Mouse (Mus musculus): ENCODE measurements around the gene Bach2. TPM values are rescaled to one million over a fixed set of nuclear protein-coding genes. Genes with fewer than 3 reads are reported as not detected.
A peak's percentile ranks its signal among the peaks of the same experiment; 100 is the strongest.

The Bach2 gene
- polyA plus RNA-seq, 1 experiment from 2014 or later = 16.4 TPM

- DNase-seq (ENCODE audit: low spot score) (no peak), ATAC-seq (ENCODE audit: insufficient number of reproducible peaks, low FRiP score, low TSS enrichment, low read depth) (no peak)
- no peak overlapping the region for H3K4me3 ChIP-seq (ENCODE audit: low read depth, low read length)
- no peaks in the 10 kb centered on the region for H3K27me3 ChIP-seq (ENCODE audit: control insufficient read depth, insufficient read depth, low read length)
- H3K4me2 ChIP-seq (ENCODE audit: low read depth, severe bottlenecking) = no peak overlapping the region
- H3K36me3 ChIP-seq (ENCODE audit: control insufficient read depth, insufficient read depth, low read length) = no peaks in the 10 kb centered on the region
- H3K9me3 ChIP-seq (ENCODE audit: control insufficient read depth, low read length) = no peaks in the 10 kb centered on the region; the same call in 1 of the 2 replicates
- 67% methylated on average over 4 of the region's 4 CpGs for WGBS
- H3K4me1 ChIP-seq (ENCODE audit: control insufficient read depth, insufficient read depth, low read length) = no peaks in the 10 kb centered on the region
- H3K27ac ChIP-seq (replicated peaks; ENCODE audit: low read depth, low read length) = no peak overlapping the region
- H3K9ac ChIP-seq (ENCODE audit: low read length) = no peak overlapping the region
Measured at GRCm38 (mm10) chr4:32545548-32545947, 306.9 kb downstream of the Bach2 start.

DNA sequence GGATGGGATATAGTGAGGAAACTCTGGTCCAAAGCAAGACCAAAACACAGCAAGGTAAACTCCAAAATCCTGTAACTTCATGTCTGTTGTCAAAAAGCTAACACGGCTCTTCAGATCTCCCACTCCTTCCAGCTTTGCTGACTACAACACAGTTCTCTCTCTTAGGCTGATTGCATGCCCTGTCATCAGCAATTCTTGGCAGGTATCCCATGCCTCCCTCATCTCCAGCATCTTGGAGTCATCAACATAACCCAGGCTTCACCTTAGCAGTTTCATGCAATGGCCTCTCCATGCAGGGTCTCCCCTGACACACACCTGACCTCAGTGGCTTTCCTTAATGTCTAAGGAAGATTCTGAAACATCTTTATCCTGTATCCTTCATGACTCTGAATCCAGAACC, 310.5 kb downstream of the Bach2 start:
- Histone ChIP-seq H3K4me3 (ENCODE audit: low read depth, low read length) (no peak overlapping the region), H3K9me3 (ENCODE audit: control insufficient read depth, low read length) (no peaks in the 10 kb centered on the region), H3K9ac (ENCODE audit: low read length) (no peak overlapping the region), H3K27me3 (ENCODE audit: control insufficient read depth, insufficient read depth, low read length) (no peaks in the 10 kb centered on the region), H3K27ac (replicated peaks; ENCODE audit: low read depth, low read length) (no peak overlapping the region), H3K36me3 (ENCODE audit: control insufficient read depth, insufficient read depth, low read length) (no peaks in the 10 kb centered on the region), H3K4me1 (ENCODE audit: control insufficient read depth, insufficient read depth, low read length) (no peaks in the 10 kb centered on the region), H3K4me2 (ENCODE audit: low read depth, severe bottlenecking) (no peak overlapping the region)
- DNase-seq (ENCODE audit: low spot score) (no peak), ATAC-seq (ENCODE audit: insufficient number of reproducible peaks, low FRiP score, low TSS enrichment, low read depth) (no peak)
- 91% methylated on average over 1 of the region's 1 CpGs for WGBS

DNA sequence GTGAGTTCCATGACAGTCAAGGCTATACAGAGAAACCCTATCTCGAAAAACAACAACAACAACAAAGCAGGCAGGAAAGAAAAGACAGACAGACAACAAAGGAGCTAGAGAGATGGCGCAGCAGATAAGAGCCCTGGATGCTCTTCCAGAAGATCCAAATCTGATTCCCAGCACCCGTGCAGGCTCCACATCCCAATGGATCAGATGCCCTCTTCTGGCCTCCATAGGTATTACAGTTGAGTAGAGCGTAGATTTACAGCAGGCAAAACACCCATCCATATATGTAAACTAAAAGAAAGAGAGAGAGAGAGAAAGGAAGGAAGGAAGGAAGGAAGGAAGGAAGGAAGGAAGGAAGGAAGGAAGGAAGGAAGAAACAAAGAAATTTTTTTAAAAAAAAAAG, 312.7 kb downstream of the Bach2 start:
- 51% methylated on average over 4 of the region's 4 CpGs for WGBS
- Histone ChIP-seq H3K27ac (replicated peaks; ENCODE audit: low read depth, low read length) (no peak overlapping the region), H3K9me3 (ENCODE audit: control insufficient read depth, low read length) (no peaks in the 10 kb centered on the region), H3K4me1 (ENCODE audit: control insufficient read depth, insufficient read depth, low read length) (no peaks in the 10 kb centered on the region), H3K36me3 (ENCODE audit: control insufficient read depth, insufficient read depth, low read length) (no peaks in the 10 kb centered on the region), H3K4me3 (ENCODE audit: low read depth, low read length) (no peak overlapping the region), H3K9ac (ENCODE audit: low read length) (no peak overlapping the region), H3K27me3 (ENCODE audit: control insufficient read depth, insufficient read depth, low read length) (no peaks in the 10 kb centered on the region), H3K4me2 (ENCODE audit: low read depth, severe bottlenecking) (no peak overlapping the region)
- ATAC-seq (ENCODE audit: insufficient number of reproducible peaks, low FRiP score, low TSS enrichment, low read depth) (no peak), DNase-seq (ENCODE audit: low spot score) (peak; percentile 49)

- no peaks in the 10 kb centered on the region; the same call in 1 of the 2 replicates for H3K36me3 ChIP-seq (ENCODE audit: control insufficient read depth, insufficient read depth, low read length)
- no peak for DNase-seq (ENCODE audit: low spot score)
- no peak for ATAC-seq (ENCODE audit: insufficient number of reproducible peaks, low FRiP score, low TSS enrichment, low read depth)
- H3K4me3 ChIP-seq (ENCODE audit: low read depth, low read length) = no peak overlapping the region
- 92% methylated on average over 7 of the region's 7 CpGs for WGBS
- H3K9me3 ChIP-seq (ENCODE audit: control insufficient read depth, low read length) = no peaks in the 10 kb centered on the region
- H3K27ac ChIP-seq (replicated peaks; ENCODE audit: low read depth, low read length) = no peak overlapping the region
- H3K4me1 ChIP-seq (ENCODE audit: control insufficient read depth, insufficient read depth, low read length) = 0 out of 2 replicates have a peak, but pooled peaks cover 3% of the 10 kb centered on the region
- H3K9ac ChIP-seq (ENCODE audit: low read length) = no peak overlapping the region
- no peaks in the 10 kb centered on the region for H3K27me3 ChIP-seq (ENCODE audit: control insufficient read depth, insufficient read depth, low read length)
- H3K4me2 ChIP-seq (ENCODE audit: low read depth, severe bottlenecking) = no peak overlapping the region
Measured at GRCm38 (mm10) chr4:32555506-32555905, 316.9 kb downstream of the Bach2 start.

GRCm38 (mm10) chr4:32560246-32560645, 321.6 kb downstream of the Bach2 start:
- H3K9ac ChIP-seq (ENCODE audit: low read length) = no peak overlapping the region
- H3K4me2 ChIP-seq (ENCODE audit: low read depth, severe bottlenecking) = no peak overlapping the region
- DNase-seq (ENCODE audit: low spot score) (no peak), ATAC-seq (ENCODE audit: insufficient number of reproducible peaks, low FRiP score, low TSS enrichment, low read depth) (no peak)
- H3K27ac ChIP-seq (replicated peaks; ENCODE audit: low read depth, low read length) = no peak overlapping the region
- no peaks in the 10 kb centered on the region for H3K9me3 ChIP-seq (ENCODE audit: control insufficient read depth, low read length)
- 14% methylated on average over 6 of the region's 6 CpGs for WGBS
- no peaks in the 10 kb centered on the region; the same call in none of the 2 replicates for H3K36me3 ChIP-seq (ENCODE audit: control insufficient read depth, insufficient read depth, low read length)
- H3K4me1 ChIP-seq (ENCODE audit: control insufficient read depth, insufficient read depth, low read length) = 0 out of 2 replicates have a peak, but pooled peaks cover 3% of the 10 kb centered on the region
- H3K27me3 ChIP-seq (ENCODE audit: control insufficient read depth, insufficient read depth, low read length) = no peaks in the 10 kb centered on the region
- no peak overlapping the region for H3K4me3 ChIP-seq (ENCODE audit: low read depth, low read length)

DNA sequence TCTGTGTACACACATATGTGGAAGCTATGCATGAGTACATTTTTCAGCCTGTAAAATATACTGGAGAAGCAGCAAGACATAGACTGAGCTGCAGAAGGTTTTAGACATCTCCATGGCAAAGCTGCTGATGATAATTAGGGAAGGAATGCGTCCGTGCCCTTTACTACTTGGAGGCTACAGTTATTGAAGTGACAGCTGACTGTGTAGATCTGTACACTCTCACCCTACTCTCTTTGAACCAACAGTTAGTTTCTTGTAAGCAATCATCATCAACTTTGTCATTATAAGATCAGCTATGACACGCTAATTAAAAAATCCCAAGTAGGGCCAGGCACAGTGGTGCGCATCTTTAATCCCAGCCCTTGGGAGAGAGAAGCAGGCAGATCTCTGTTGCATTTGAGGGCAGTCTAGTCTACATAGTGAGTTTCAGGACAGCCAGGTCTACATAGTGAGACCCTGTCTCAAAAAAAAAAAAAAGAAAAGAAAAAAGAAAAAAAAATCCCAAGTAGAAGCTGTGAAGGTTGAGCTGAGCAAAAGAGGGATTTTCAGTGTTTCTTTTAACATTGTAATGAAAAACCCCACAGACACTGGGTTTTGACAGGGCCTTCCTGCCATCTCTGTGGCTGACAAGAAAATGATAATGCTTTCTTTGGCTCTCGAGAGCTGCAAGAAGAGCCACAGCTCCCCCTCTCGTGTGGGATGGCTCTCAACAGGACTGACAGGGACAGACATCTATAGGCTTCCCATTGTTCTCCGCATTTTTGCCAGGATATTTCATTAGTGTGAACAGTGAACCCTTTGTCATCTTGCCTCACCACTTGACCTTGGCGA, 322.3 kb downstream of the Bach2 start:
- H3K9me3 ChIP-seq (ENCODE audit: control insufficient read depth, low read length) = no peaks in the 10 kb centered on the region
- H3K4me3 ChIP-seq (ENCODE audit: low read depth, low read length) = no peak overlapping the region
- 0 out of 2 replicates have a peak, but pooled peaks cover 3% of the 10 kb centered on the region for H3K4me1 ChIP-seq (ENCODE audit: control insufficient read depth, insufficient read depth, low read length)
- DNase-seq (ENCODE audit: low spot score) (no peak), ATAC-seq (ENCODE audit: insufficient number of reproducible peaks, low FRiP score, low TSS enrichment, low read depth) (no peak)
- no peaks in the 10 kb centered on the region; the same call in none of the 2 replicates for H3K36me3 ChIP-seq (ENCODE audit: control insufficient read depth, insufficient read depth, low read length)
- 55% methylated on average over 8 of the region's 8 CpGs for WGBS
- H3K27ac ChIP-seq (replicated peaks; ENCODE audit: low read depth, low read length) = no peak overlapping the region
- H3K9ac ChIP-seq (ENCODE audit: low read length) = no peak overlapping the region
- H3K27me3 ChIP-seq (ENCODE audit: control insufficient read depth, insufficient read depth, low read length) = no peaks in the 10 kb centered on the region
- no peak overlapping the region for H3K4me2 ChIP-seq (ENCODE audit: low read depth, severe bottlenecking)

GRCm38 (mm10) chr4:32561555-32562095, 323.0 kb downstream of the Bach2 start:
- WGBS = 70% methylated on average over 12 of the region's 12 CpGs
- Histone ChIP-seq H3K36me3 (ENCODE audit: control insufficient read depth, insufficient read depth, low read length) (no peaks in the 10 kb centered on the region; the same call in none of the 2 replicates), H3K4me1 (ENCODE audit: control insufficient read depth, insufficient read depth, low read length) (0 out of 2 replicates have a peak, but pooled peaks cover 3% of the 10 kb centered on the region), H3K4me3 (ENCODE audit: low read depth, low read length) (no peak overlapping the region), H3K27ac (replicated peaks; ENCODE audit: low read depth, low read length) (0 out of 2 replicates have a peak overlapping the region, but pooled peaks have one; percentile 21), H3K9ac (ENCODE audit: low read length) (no peak overlapping the region), H3K27me3 (ENCODE audit: control insufficient read depth, insufficient read depth, low read length) (no peaks in the 10 kb centered on the region), H3K4me2 (ENCODE audit: low read depth, severe bottlenecking) (no peak overlapping the region), H3K9me3 (ENCODE audit: control insufficient read depth, low read length) (no peaks in the 10 kb centered on the region)
- DNase-seq (ENCODE audit: low spot score) (no peak), ATAC-seq (ENCODE audit: insufficient number of reproducible peaks, low FRiP score, low TSS enrichment, low read depth) (no peak)

DNA sequence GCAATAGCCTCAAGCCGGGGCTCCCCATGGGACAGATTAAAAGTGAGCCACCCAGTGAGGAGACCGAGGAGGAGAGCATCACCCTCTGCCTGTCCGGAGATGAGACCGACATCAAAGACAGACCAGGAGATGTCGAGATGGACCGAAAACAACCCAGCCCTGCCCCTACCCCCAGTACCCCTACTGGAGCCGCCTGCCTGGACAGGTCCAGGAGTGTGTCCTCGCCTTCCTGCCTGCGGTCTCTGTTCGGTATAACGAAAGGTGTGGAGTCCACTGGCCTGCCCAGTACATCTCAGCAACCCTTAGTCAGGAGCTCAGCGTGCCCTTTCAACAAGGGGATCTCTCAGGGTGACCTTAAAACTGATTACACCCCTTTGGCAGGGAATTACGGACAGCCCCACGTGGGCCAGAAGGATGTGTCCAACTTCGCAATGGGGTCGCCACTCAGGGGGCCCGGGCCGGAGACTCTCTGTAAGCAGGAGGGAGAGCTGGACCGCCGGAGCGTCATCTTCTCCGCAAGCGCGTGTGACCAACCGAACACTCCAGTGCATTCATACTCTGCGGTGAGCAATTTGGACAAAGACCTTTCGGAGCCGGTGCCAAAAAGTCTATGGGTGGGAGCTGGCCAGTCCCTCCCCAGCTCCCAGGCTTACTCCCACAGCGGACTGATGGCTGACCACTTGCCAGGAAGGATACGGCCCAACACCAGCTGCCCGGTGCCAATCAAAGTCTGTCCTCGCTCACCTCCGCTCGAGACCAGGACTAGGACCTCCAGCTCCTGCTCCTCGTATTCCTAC, 323.9 kb downstream of the Bach2 start:
- H3K36me3 ChIP-seq (ENCODE audit: control insufficient read depth, insufficient read depth, low read length) = no peaks in the 10 kb centered on the region; the same call in none of the 2 replicates
- no peak overlapping the region for H3K27ac ChIP-seq (replicated peaks; ENCODE audit: low read depth, low read length)
- H3K4me3 ChIP-seq (ENCODE audit: low read depth, low read length) = no peak overlapping the region
- DNase-seq (ENCODE audit: low spot score) = no peak
- 0 out of 2 replicates have a peak, but pooled peaks cover 3% of the 10 kb centered on the region for H3K4me1 ChIP-seq (ENCODE audit: control insufficient read depth, insufficient read depth, low read length)
- H3K9ac ChIP-seq (ENCODE audit: low read length) = no peak overlapping the region
- H3K4me2 ChIP-seq (ENCODE audit: low read depth, severe bottlenecking) = no peak overlapping the region
- H3K27me3 ChIP-seq (ENCODE audit: control insufficient read depth, insufficient read depth, low read length) = no peaks in the 10 kb centered on the region
- WGBS = 92% methylated on average over 35 of the region's 35 CpGs
- ATAC-seq (ENCODE audit: insufficient number of reproducible peaks, low FRiP score, low TSS enrichment, low read depth) = no peak
- no peaks in the 10 kb centered on the region for H3K9me3 ChIP-seq (ENCODE audit: control insufficient read depth, low read length)
